Mouse (Mus musculus) cerebellum, adult 2 months (tissue): ENCODE results near the gene Simc1. TPM values are rescaled to one million over a fixed set of nuclear protein-coding genes. Genes with fewer than 3 reads are reported as not detected.

Experiments
- DNase-seq, 2 experiments: peaks; one replicate each; pipeline ENCODE4 v3.0.0; 2021
- H3K27ac ChIP-seq: fragments of 200-500 bp; 2 replicates; pipeline ENCODE4 v1.5.1; 2012; ENCODE audit warnings: low read length, control low read depth, inconsistent platforms; ENCODE audit not compliant: insufficient read depth
- H3K27me3 ChIP-seq: fragments of 200-500 bp; 2 replicates; pipeline ENCODE4 v1.6.1; 2012; ENCODE audit warnings: inconsistent platforms, mild to moderate bottlenecking, low read length, moderate library complexity; ENCODE audit not compliant: control insufficient read depth, insufficient read depth
- H3K4me1 ChIP-seq: fragments of 200-500 bp; 2 replicates; pipeline ENCODE4 v1.6.1; 2011; ENCODE audit warnings: low read length; ENCODE audit not compliant: control insufficient read depth, insufficient read depth
- H3K4me3 ChIP-seq: fragments of 200-500 bp; replicated peaks from 2 replicates; pipeline ENCODE3; 2011; ENCODE audit warnings: mild to moderate bottlenecking, low read depth, low read length, control low read depth; ENCODE audit not compliant: insufficient read depth
- CTCF ChIP-seq: fragments of 200-500 bp; IDR thresholded peaks from 2 replicates; pipeline ENCODE4 v1.5.1; 2011; ENCODE audit warnings: low read depth, mild to moderate bottlenecking, control low read depth, low read length, moderate library complexity, borderline replicate concordance; ENCODE audit not compliant: insufficient read depth
- POLR2A ChIP-seq: fragments of 200-500 bp; IDR thresholded peaks from 2 replicates; pipeline ENCODE4 v1.6.1; 2011; ENCODE audit warnings: low read length, control low read depth, borderline replicate concordance; ENCODE audit not compliant: insufficient read depth
- WGBS: fragments of 180-500 bp; shearing (Covaris S2); methylation state at CpG from one replicate; pipeline ENCODE4 v1.1.7; 2018; 5-methylcytosine and 5-hydroxymethylcytosine counted together
- polyA plus RNA-seq: library from polyadenylated mRNA; depleted of rRNA; stranded (reverse); fragments of >200 nt; gene quantifications from 2 replicates; pipeline ENCODE4 v1.2.3, GENCODE M21; 2012

The Simc1 gene
- polyA plus RNA-seq, 1 experiment, result 20.2 TPM

GRCm38 (mm10) chr13:54565594-54566345 is 62.2 kb downstream of the Simc1 start:
- 38% methylated on average over 8 of the region's 8 CpGs for WGBS
- Histone ChIP-seq H3K27me3 (no peaks in the 10 kb centered on the region), H3K4me3 (peak overlapping the region; percentile 98), H3K4me1 (peaks cover 16% of the 10 kb centered on the region), H3K27ac (peak overlapping the region; percentile 40; the same call in 1 of the 2 replicates)
- peak; percentile 63 to 67 for DNase-seq
- peak; percentile 53; the same call in 1 of the 2 replicates for TF ChIP-seq CTCF
- no peak for TF ChIP-seq POLR2A

- no peak for DNase-seq
- Histone ChIP-seq H3K4me3 (no peak overlapping the region), H3K27ac (no peak overlapping the region), H3K27me3 (no peaks in the 10 kb centered on the region), H3K4me1 (no peaks in the 10 kb centered on the region; the same call in 1 of the 2 replicates)
- TF ChIP-seq POLR2A (no peak), CTCF (no peak)
- WGBS, result 35% methylated on average over 5 of the region's 5 CpGs
Measured at GRCm38 (mm10) chr13:54568380-54568779, 64.8 kb downstream of the Simc1 start.

- DNase-seq, result no peak
- TF ChIP-seq POLR2A (no peak), CTCF (no peak)
- Histone ChIP-seq H3K4me3 (no peak overlapping the region), H3K27me3 (no peaks in the 10 kb centered on the region), H3K27ac (no peak overlapping the region), H3K4me1 (no peaks in the 10 kb centered on the region)
- WGBS, result 27% methylated on average over 1 of the region's 1 CpGs
Measured at GRCm38 (mm10) chr13:54569282-54569681, 65.7 kb downstream of the Simc1 start.

GRCm38 (mm10) chr13:54570736-54571135 is 67.2 kb downstream of the Simc1 start:
- Histone ChIP-seq H3K4me1 (no peaks in the 10 kb centered on the region; the same call in 1 of the 2 replicates), H3K27me3 (no peaks in the 10 kb centered on the region), H3K4me3 (no peak overlapping the region), H3K27ac (no peak overlapping the region)
- DNase-seq, result no peak
- no peak for TF ChIP-seq POLR2A
- no peak for TF ChIP-seq CTCF
- WGBS, result 73% methylated on average over 4 of the region's 4 CpGs

- Histone ChIP-seq H3K27ac (no peak overlapping the region), H3K4me1 (no peaks in the 10 kb centered on the region; the same call in 1 of the 2 replicates), H3K27me3 (no peaks in the 10 kb centered on the region), H3K4me3 (no peak overlapping the region)
- TF ChIP-seq CTCF (no peak), POLR2A (no peak)
- no peak for DNase-seq
- 32% methylated on average over 2 of the region's 2 CpGs for WGBS
Measured at GRCm38 (mm10) chr13:54571637-54572036, 68.1 kb downstream of the Simc1 start.

GRCm38 (mm10) chr13:54572621-54573020 is 69.0 kb downstream of the Simc1 start:
- no peak overlapping the region for H3K27ac ChIP-seq
- no peak overlapping the region for H3K4me3 ChIP-seq
- H3K27me3 ChIP-seq, result no peaks in the 10 kb centered on the region
- 87% methylated on average over 4 of the region's 4 CpGs for WGBS
- DNase-seq, result no peak
- H3K4me1 ChIP-seq, result no peaks in the 10 kb centered on the region; the same call in 1 of the 2 replicates
- TF ChIP-seq CTCF (no peak), POLR2A (no peak)

- DNase-seq, result peak; percentile 74 to 78
- Histone ChIP-seq H3K27me3 (no peaks in the 10 kb centered on the region), H3K4me1 (peaks cover 3% of the 10 kb centered on the region), H3K4me3 (peak within 1 kb of the TSS; percentile 73), H3K27ac (no peak within 1 kb of the TSS; the same call in 1 of the 2 replicates)
- TF ChIP-seq CTCF (no peak), POLR2A (peak; percentile 46; the same call in 1 of the 2 replicates)
- under 1% methylated on average over 55 of the region's 55 CpGs for WGBS
Measured at GRCm38 (mm10) chr13:54574854-54575481, 71.4 kb downstream of the Simc1 start, which contains the start of gene Arl10. Gene Arl10 (plus strand): TSS chr13:54575015.
